Mouse (Mus musculus): Measurements from ENCODE around the gene Cxadr.

DNA sequence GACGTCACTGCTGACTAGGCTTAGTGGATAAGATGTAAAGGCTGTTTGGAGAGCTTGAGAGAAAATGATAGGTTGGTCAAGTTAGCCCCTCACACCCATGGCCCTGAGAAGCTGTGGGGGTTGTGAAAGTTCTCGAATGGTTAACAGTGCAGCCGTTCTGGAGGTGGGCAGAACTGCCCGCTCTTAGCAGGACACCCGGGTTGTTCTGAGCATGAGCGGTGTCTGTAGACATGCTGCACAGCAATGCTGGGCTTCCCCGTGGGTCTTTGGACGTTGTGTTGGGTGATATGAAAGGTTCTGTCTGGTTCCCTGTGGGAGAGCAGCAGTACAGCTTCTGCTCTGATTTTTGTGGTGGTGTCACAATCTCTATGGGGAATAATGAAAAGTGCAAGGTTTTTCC, 5.3 kb downstream of the Cxadr start:
- TF ChIP-seq CTCF (IDR thresholded peaks at IDR 0.05; ENCODE audit: low read depth) (no peak), EP300 (IDR thresholded peaks at IDR 0.05; ENCODE audit: low read depth) (no peak)
